Mouse (Mus musculus): ENCODE measurements at regions not wholly inside any gene's neighbourhood (a gene's known extent, or its start where the extent isn't known, plus 50 kb on each side); places are given as distances from the start of the nearest gene placed in this dataset.
"Not testable (repeated sequence)": the region's sequence is repeated elsewhere in the genome, so short reads cannot be mapped to it uniquely, and the experiment has no call there.

- intact Hi-C loops (cut with DNase I), result no loop called here
- no peak for DNase-seq
Observed at GRCm38 (mm10) chr10:68943239-68943638, 208.0 kb upstream of the Rhobtb1 start.

GRCm38 (mm10) chr10:68956539-68956938, 194.7 kb upstream of the Rhobtb1 start:
- DNase-seq, result no peak

GRCm38 (mm10) chr10:68961376-68961775, 189.9 kb upstream of the Rhobtb1 start:
- intact Hi-C loops (cut with DNase I), result no loop called here

More at GRCm38 (mm10) chr10:68956539-68956938, 194.7 kb upstream of the Rhobtb1 start:
- intact Hi-C loops (cut with DNase I), result no loop called here

GRCm38 (mm10) chr10:68963090-68963489, 188.1 kb upstream of the Rhobtb1 start:
- no peak for DNase-seq
- intact Hi-C loops (cut with DNase I), result no loop called here

More at GRCm38 (mm10) chr10:68961376-68961775, 189.9 kb upstream of the Rhobtb1 start:
- DNase-seq, result no peak

GRCm38 (mm10) chr10:68965271-68965670, 186.0 kb upstream of the Rhobtb1 start:
- intact Hi-C loops (cut with DNase I), result no loop called here
- DNase-seq, result no peak

GRCm38 (mm10) chr10:68967976-68968968, 183.0 kb upstream of the Rhobtb1 start:
- intact Hi-C loops (cut with DNase I), result no loop called here
- no peak for DNase-seq

- intact Hi-C loops (cut with DNase I), result no loop called here
- DNase-seq, result no peak
Observed at GRCm38 (mm10) chr10:68970521-68970920, 180.7 kb upstream of the Rhobtb1 start.

- intact Hi-C loops (cut with DNase I), result no loop called here
- DNase-seq, result no peak
Observed at GRCm38 (mm10) chr10:68974771-68975170, 176.5 kb upstream of the Rhobtb1 start.

GRCm38 (mm10) chr10:68976443-68977025, 174.7 kb upstream of the Rhobtb1 start:
- intact Hi-C loops (cut with DNase I), result no loop called here
- no peak for DNase-seq

GRCm38 (mm10) chr10:68978115-68978514, 173.1 kb upstream of the Rhobtb1 start:
- no peak for DNase-seq
- intact Hi-C loops (cut with DNase I), result no loop called here

GRCm38 (mm10) chr10:68979949-68980348, 171.3 kb upstream of the Rhobtb1 start:
- no peak for DNase-seq
- intact Hi-C loops (cut with DNase I), result no loop called here

GRCm38 (mm10) chr10:68982288-68982687, 168.9 kb upstream of the Rhobtb1 start:
- DNase-seq, result no peak
- intact Hi-C loops (cut with DNase I), result no loop called here

- intact Hi-C loops (cut with DNase I), result no loop called here
- no peak for DNase-seq
Observed at GRCm38 (mm10) chr10:68990584-68990983, 160.7 kb upstream of the Rhobtb1 start.

- DNase-seq, result no peak
- intact Hi-C loops (cut with DNase I), result no loop called here
Observed at GRCm38 (mm10) chr10:68999610-69000009, 151.6 kb upstream of the Rhobtb1 start.

GRCm38 (mm10) chr10:69001654-69002435, 149.4 kb upstream of the Rhobtb1 start:
- DNase-seq, result no peak
- intact Hi-C loops (cut with DNase I), result no loop called here

GRCm38 (mm10) chr10:69005199-69005872, 145.9 kb upstream of the Rhobtb1 start:
- peak; percentile 85 for DNase-seq
- intact Hi-C loops (cut with DNase I), result no loop called here

- DNase-seq; intact Hi-C loops (cut with DNase I): not testable (repeated sequence)
Observed at GRCm38 (mm10) chr10:69008679-69009078, 142.6 kb upstream of the Rhobtb1 start.

- peak; percentile 57 for DNase-seq
Observed at GRCm38 (mm10) chr10:69020811-69021743, 130.2 kb upstream of the Rhobtb1 start.

GRCm38 (mm10) chr10:69033410-69033809, 117.8 kb upstream of the Rhobtb1 start:
- no peak for DNase-seq
- intact Hi-C loops (cut with DNase I), result no loop called here

More at GRCm38 (mm10) chr10:69020811-69021743, 130.2 kb upstream of the Rhobtb1 start:
- intact Hi-C loops (cut with DNase I), result no loop called here
